15 mouse cellular contexts compared by ENCODE assay signal in the genomic region with DNA sequence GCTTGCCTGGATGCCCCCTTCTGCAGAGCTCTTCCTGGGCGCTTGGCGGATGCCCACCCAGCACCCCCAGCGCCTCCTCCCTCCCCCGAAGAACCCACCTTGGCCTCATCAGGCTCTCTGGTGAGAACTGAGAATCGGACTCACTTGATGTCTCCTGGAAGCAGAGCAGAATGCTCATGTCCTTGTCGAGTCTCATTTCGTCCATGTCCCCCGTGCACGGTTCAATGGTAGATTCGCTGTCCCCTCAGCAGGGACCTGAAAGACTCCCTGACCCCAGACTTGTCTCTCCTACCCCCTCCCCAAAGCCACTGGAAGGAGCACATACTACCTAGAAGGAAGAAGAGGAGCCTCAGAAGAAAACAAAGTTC. TPM values are rescaled to one million over a fixed set of nuclear protein-coding genes. Genes with fewer than 3 reads are reported as not detected.
A peak's percentile ranks its signal among the peaks of the same experiment; 100 is the strongest.
DNase-seq lines count a peak whose midpoint lies in the region; ATAC-seq and TF ChIP-seq lines count a peak whose summit lies in the region.
"Had no signal": no experiment of that assay in that cellular context is flagged by ENCODE, and none has a peak within 500 bp of the region (broad histone marks: within the 10 kb centered on the region; RNA-seq: fewer than 3 reads in every experiment).

No protein-coding gene starts in this region.

- peaks cover 9% of the 10 kb centered on the region; the same call in 1 of the 2 replicates for H3K4me1 ChIP-seq in heart, embryonic 11.5 days (ENCODE audit: control insufficient read depth, insufficient read depth, low read length)
- peaks cover 16% of the 10 kb centered on the region for H3K4me1 ChIP-seq in lung, embryonic 15.5 days
- H3K4me1 ChIP-seq in intestine, postnatal 0 days (replicated peaks; ENCODE audit: control insufficient read depth, insufficient read depth, low read length), result no peaks in the 10 kb centered on the region; the same call in 1 of the 2 replicates
- peaks cover 4% of the 10 kb centered on the region; the same call in 1 of the 2 replicates for H3K4me1 ChIP-seq in stomach, embryonic 14.5 days (ENCODE audit: control insufficient read depth, insufficient read depth, low read length)
- H3K4me1 ChIP-seq in midbrain, embryonic 16.5 days (ENCODE audit: control insufficient read depth, insufficient read depth, low read length), result no peaks in the 10 kb centered on the region

- no peak overlapping the region for H3K27ac ChIP-seq in heart, embryonic 11.5 days (ENCODE audit: low read depth, low read length)
- H3K27ac ChIP-seq in lung, embryonic 15.5 days, result peak overlapping the region; percentile 85
- H3K27ac ChIP-seq in intestine, postnatal 0 days (ENCODE audit: low read depth, low read length), result no peak overlapping the region
- H3K27ac ChIP-seq in stomach, embryonic 14.5 days (ENCODE audit: low read length), result peak overlapping the region; percentile 100
- no peak overlapping the region for H3K27ac ChIP-seq in midbrain, embryonic 16.5 days (ENCODE audit: low read length)
- H3K27ac ChIP-seq: forebrain, embryonic 12.5 days; layer of hippocampus, adult 2 months; macrophage had no signal

- TF ChIP-seq CTCF in intestine, postnatal 0 days (IDR thresholded peaks at IDR 0.05; ENCODE audit: low read depth), result no peak

- no peak overlapping the region for H3K9ac ChIP-seq in heart, embryonic 11.5 days (ENCODE audit: low read depth, low read length)
- H3K9ac ChIP-seq in lung, embryonic 15.5 days, result peak overlapping the region; percentile 63
- no peak overlapping the region for H3K9ac ChIP-seq in intestine, postnatal 0 days (ENCODE audit: low read depth, low read length)
- peak overlapping the region; percentile 69; the same call in 1 of the 2 replicates for H3K9ac ChIP-seq in stomach, embryonic 14.5 days (replicated peaks; ENCODE audit: low read depth, low read length)
- no peak overlapping the region for H3K9ac ChIP-seq in midbrain, embryonic 16.5 days (ENCODE audit: low read depth, low read length)
- H3K9ac ChIP-seq: forebrain, embryonic 12.5 days had no signal

- peak overlapping the region; percentile 26; the same call in 1 of the 2 replicates for H3K4me3 ChIP-seq in heart, embryonic 11.5 days (ENCODE audit: low read depth, low read length)
- H3K4me3 ChIP-seq in lung, embryonic 15.5 days, result peak overlapping the region; percentile 57
- H3K4me3 ChIP-seq in intestine, postnatal 0 days (ENCODE audit: low read depth, low read length), result peak overlapping the region; percentile 53
- peak overlapping the region; percentile 47 for H3K4me3 ChIP-seq in stomach, embryonic 14.5 days (ENCODE audit: low read depth, low read length)
- H3K4me3 ChIP-seq in midbrain, embryonic 16.5 days (ENCODE audit: low read depth, low read length), result no peak overlapping the region
- H3K4me3 ChIP-seq: forebrain, embryonic 12.5 days; layer of hippocampus, adult 2 months had no signal

- H3K9me3 ChIP-seq in heart, embryonic 11.5 days (replicated peaks; ENCODE audit: control insufficient read depth, low read length), result no peaks in the 10 kb centered on the region
- no peaks in the 10 kb centered on the region for H3K9me3 ChIP-seq in lung, embryonic 15.5 days
- no peaks in the 10 kb centered on the region for H3K9me3 ChIP-seq in intestine, postnatal 0 days (ENCODE audit: control insufficient read depth)
- H3K9me3 ChIP-seq in stomach, embryonic 14.5 days (ENCODE audit: control insufficient read depth, low read depth, low read length), result no peaks in the 10 kb centered on the region
- H3K9me3 ChIP-seq in midbrain, embryonic 16.5 days (replicated peaks; ENCODE audit: control insufficient read depth, low read length, poor library complexity, severe bottlenecking), result no peaks in the 10 kb centered on the region
- H3K9me3 ChIP-seq: forebrain, embryonic 12.5 days had no signal

- peak overlapping the region; percentile 32 for H3K4me2 ChIP-seq in heart, embryonic 11.5 days
- H3K4me2 ChIP-seq in lung, embryonic 15.5 days, result peak overlapping the region; percentile 70
- peak overlapping the region; percentile 82 for H3K4me2 ChIP-seq in intestine, postnatal 0 days (replicated peaks; ENCODE audit: low read depth)
- peak overlapping the region; percentile 95 for H3K4me2 ChIP-seq in stomach, embryonic 14.5 days (replicated peaks; ENCODE audit: low read depth, low read length)
- no peak overlapping the region for H3K4me2 ChIP-seq in midbrain, embryonic 16.5 days (ENCODE audit: low read length)
- H3K4me2 ChIP-seq: forebrain, embryonic 12.5 days had no signal

- H3K27me3 ChIP-seq in heart, embryonic 11.5 days (ENCODE audit: control insufficient read depth, insufficient read depth, low read length), result peaks cover 100% of the 10 kb centered on the region
- H3K27me3 ChIP-seq in lung, embryonic 15.5 days, result peaks cover 96% of the 10 kb centered on the region
- peaks cover 76% of the 10 kb centered on the region for H3K27me3 ChIP-seq in intestine, postnatal 0 days (replicated peaks; ENCODE audit: control insufficient read depth, insufficient read depth, low read length)
- H3K27me3 ChIP-seq in stomach, embryonic 14.5 days (ENCODE audit: control insufficient read depth, insufficient read depth, low read length), result peaks cover 23% of the 10 kb centered on the region
- H3K27me3 ChIP-seq in midbrain, embryonic 16.5 days (ENCODE audit: control insufficient read depth, insufficient read depth, low read depth, low read length), result peaks cover 85% of the 10 kb centered on the region

- no peaks in the 10 kb centered on the region for H3K36me3 ChIP-seq in heart, embryonic 11.5 days (ENCODE audit: control insufficient read depth, insufficient read depth, low read length)
- H3K36me3 ChIP-seq in lung, embryonic 15.5 days, result no peaks in the 10 kb centered on the region
- H3K36me3 ChIP-seq in intestine, postnatal 0 days (ENCODE audit: control insufficient read depth, insufficient read depth), result no peaks in the 10 kb centered on the region
- no peaks in the 10 kb centered on the region for H3K36me3 ChIP-seq in stomach, embryonic 14.5 days (ENCODE audit: control insufficient read depth, insufficient read depth, low read length)
- H3K36me3 ChIP-seq in midbrain, embryonic 16.5 days (ENCODE audit: control insufficient read depth, insufficient read depth, low read length), result no peaks in the 10 kb centered on the region
- H3K36me3 ChIP-seq: forebrain, embryonic 12.5 days; G1E had no signal

- WGBS in heart, embryonic 11.5 days (ENCODE audit: insufficient replicate concordance), result 4% methylated on average over 7 of the region's 10 CpGs
- WGBS in lung, embryonic 15.5 days, result 25% methylated on average over 10 of the region's 10 CpGs
- 42% methylated on average over 10 of the region's 10 CpGs for WGBS in intestine, postnatal 0 days
- 18% methylated on average over 10 of the region's 10 CpGs for WGBS in stomach, embryonic 14.5 days
- 3% methylated on average over 6 of the region's 10 CpGs for WGBS in midbrain, embryonic 16.5 days

- DNase-seq in heart, postnatal 14 days, result no peak
- DNase-seq in lung, postnatal 10 days, result no peak
- DNase-seq in right cerebral cortex, adult 18-20 months, result no peak
- DNase-seq: left cerebral cortex, postnatal 4 days; thymus, postnatal 14 days had no signal

- no peak for ATAC-seq in heart, embryonic 11.5 days (replicated peaks; ENCODE audit: insufficient number of reproducible peaks, low FRiP score, low TSS enrichment)
- ATAC-seq in lung, embryonic 15.5 days (ENCODE audit: borderline replicate concordance, extremely low read depth, low FRiP score, low TSS enrichment), result no peak
- ATAC-seq in intestine, postnatal 0 days, result no peak
- ATAC-seq in stomach, embryonic 14.5 days (ENCODE audit: insufficient number of reproducible peaks, insufficient read depth, low FRiP score, low read depth), result no peak
- ATAC-seq in midbrain, embryonic 16.5 days, result no peak

- intact Hi-C loops in heart, postnatal 14 days (cut with DNase I), result loop anchor here (5.0 kb wide), 3 partner anchors 251 to 561 kb away; no protein-coding TSS in a partner anchor

RNA-seq across cellular contexts. Expression of gene Hoxb5, which starts 2.1 kb away (rescaled TPM):
- polyA plus RNA-seq in heart, embryonic 11.5 days (2014; fragmentation: Nextera tagmentation; extraction: Ambion mirVana), result 0.65 and 2.4 TPM in 2 replicates
- under 1 TPM; 0.19 to 0.22 TPM for total RNA-seq in heart, postnatal 14 days (2021)
- polyA plus RNA-seq in lung, embryonic 15.5 days (2015; fragmentation: Nextera tagmentation; extraction: Ambion mirVana), result 46.1 and 54.1 TPM in 2 replicates
- 14.7 and 15.8 TPM in 2 replicates for polyA plus RNA-seq in intestine, postnatal 0 days (2015; fragmentation: Nextera tagmentation; extraction: Ambion mirVana)
- 21.2 and 23.3 TPM in 2 replicates for polyA plus RNA-seq in stomach, embryonic 14.5 days (2014; fragmentation: Nextera tagmentation; extraction: Ambion mirVana)
- 0.14 TPM in 1 of 2 replicates, not detected in the other for polyA plus RNA-seq in midbrain, embryonic 16.5 days (2015; fragmentation: Nextera tagmentation; extraction: Ambion mirVana)
- total RNA-seq: layer of hippocampus, adult 2 months; left cerebral cortex, postnatal 4 days had no signal
- polyA plus RNA-seq: forebrain, embryonic 12.5 days; macrophage had no signal

RNA-seq across cellular contexts. Expression of gene Hoxb6, which starts 8.8 kb away (rescaled TPM):
- 0.32 and 0.90 TPM in 2 replicates for polyA plus RNA-seq in heart, embryonic 11.5 days (2014; fragmentation: Nextera tagmentation; extraction: Ambion mirVana)
- not detected for total RNA-seq in heart, postnatal 14 days (2021)
- polyA plus RNA-seq in lung, embryonic 15.5 days (2015; fragmentation: Nextera tagmentation; extraction: Ambion mirVana), result 15.2 and 16.9 TPM in 2 replicates
- 5.7 and 6.4 TPM in 2 replicates for polyA plus RNA-seq in intestine, postnatal 0 days (2015; fragmentation: Nextera tagmentation; extraction: Ambion mirVana)
- polyA plus RNA-seq in stomach, embryonic 14.5 days (2014; fragmentation: Nextera tagmentation; extraction: Ambion mirVana), result 12.4 TPM in 2 replicates
- not detected in 2 replicates for polyA plus RNA-seq in midbrain, embryonic 16.5 days (2015; fragmentation: Nextera tagmentation; extraction: Ambion mirVana)
- total RNA-seq: G1E; layer of hippocampus, adult 2 months; left cerebral cortex, postnatal 4 days had no signal
- polyA plus RNA-seq: forebrain, embryonic 12.5 days; heart, embryonic 16.5 days; macrophage had no signal

RNA-seq across cellular contexts. Expression of gene Hoxb7, which starts 14.6 kb away (rescaled TPM):
- polyA plus RNA-seq in heart, embryonic 11.5 days (2014; fragmentation: Nextera tagmentation; extraction: Ambion mirVana), result 0.28 and 0.31 TPM in 2 replicates
- total RNA-seq in heart, postnatal 14 days (2021), result not detected
- polyA plus RNA-seq in lung, embryonic 15.5 days (2015; fragmentation: Nextera tagmentation; extraction: Ambion mirVana), result 2.5 and 3.0 TPM in 2 replicates
- 7.6 and 8.5 TPM in 2 replicates for polyA plus RNA-seq in intestine, postnatal 0 days (2015; fragmentation: Nextera tagmentation; extraction: Ambion mirVana)
- 8.4 and 14.0 TPM in 2 replicates for polyA plus RNA-seq in stomach, embryonic 14.5 days (2014; fragmentation: Nextera tagmentation; extraction: Ambion mirVana)
- not detected in 2 replicates for polyA plus RNA-seq in midbrain, embryonic 16.5 days (2015; fragmentation: Nextera tagmentation; extraction: Ambion mirVana)
- total RNA-seq: G1E; layer of hippocampus, adult 2 months; left cerebral cortex, postnatal 4 days had no signal
- polyA plus RNA-seq: forebrain, embryonic 12.5 days; G1E; macrophage had no signal

RNA-seq across cellular contexts. Expression of gene Hoxb4, which starts 17.0 kb away (rescaled TPM):
- polyA plus RNA-seq in heart, embryonic 11.5 days (2014; fragmentation: Nextera tagmentation; extraction: Ambion mirVana), result 0.21 and 0.77 TPM in 2 replicates
- 1 to 10 TPM; 1.0 to 1.3 TPM for total RNA-seq in heart, postnatal 14 days (2021)
- 4.3 and 4.4 TPM in 2 replicates for polyA plus RNA-seq in lung, embryonic 15.5 days (2015; fragmentation: Nextera tagmentation; extraction: Ambion mirVana)
- polyA plus RNA-seq in intestine, postnatal 0 days (2015; fragmentation: Nextera tagmentation; extraction: Ambion mirVana), result 1.1 and 1.5 TPM in 2 replicates
- 3.5 and 3.7 TPM in 2 replicates for polyA plus RNA-seq in stomach, embryonic 14.5 days (2014; fragmentation: Nextera tagmentation; extraction: Ambion mirVana)
- not detected in 2 replicates for polyA plus RNA-seq in midbrain, embryonic 16.5 days (2015; fragmentation: Nextera tagmentation; extraction: Ambion mirVana)
- total RNA-seq: G1E; layer of hippocampus, adult 2 months; left cerebral cortex, postnatal 4 days had no signal
- polyA plus RNA-seq: forebrain, embryonic 12.5 days had no signal

RNA-seq across cellular contexts. Expression of gene Hoxb8, which starts 19.3 kb away (rescaled TPM):
- polyA plus RNA-seq in heart, embryonic 11.5 days (2014; fragmentation: Nextera tagmentation; extraction: Ambion mirVana), result 0.06 TPM in 1 of 2 replicates, not detected in the other
- not detected for total RNA-seq in heart, postnatal 14 days (2021)
- polyA plus RNA-seq in lung, embryonic 15.5 days (2015; fragmentation: Nextera tagmentation; extraction: Ambion mirVana), result 0.91 and 1.0 TPM in 2 replicates
- polyA plus RNA-seq in intestine, postnatal 0 days (2015; fragmentation: Nextera tagmentation; extraction: Ambion mirVana), result 1.0 and 1.1 TPM in 2 replicates
- 2.3 and 2.7 TPM in 2 replicates for polyA plus RNA-seq in stomach, embryonic 14.5 days (2014; fragmentation: Nextera tagmentation; extraction: Ambion mirVana)
- polyA plus RNA-seq in midbrain, embryonic 16.5 days (2015; fragmentation: Nextera tagmentation; extraction: Ambion mirVana), result not detected in 2 replicates
- total RNA-seq: layer of hippocampus, adult 2 months; left cerebral cortex, postnatal 4 days had no signal
- polyA plus RNA-seq: forebrain, embryonic 12.5 days; heart, embryonic 16.5 days; macrophage had no signal

Comparison
In these comparisons a context has a peak if more than half of its experiments do, and no peak if none do; other contexts are left out.
1. H3K27ac ChIP-seq: peak in lung, embryonic 15.5 days (single experiment) and stomach, embryonic 14.5 days (single experiment); none in heart, embryonic 11.5 days (single experiment), intestine, postnatal 0 days (single experiment) and midbrain, embryonic 16.5 days (single experiment).
2. H3K9ac ChIP-seq: peak in lung, embryonic 15.5 days (single experiment) and stomach, embryonic 14.5 days (single experiment); none in heart, embryonic 11.5 days (single experiment), intestine, postnatal 0 days (single experiment) and midbrain, embryonic 16.5 days (single experiment).